Mouse (Mus musculus) neural tube, embryonic 14.5 days (tissue): Measurements from ENCODE around the gene Fat3. TPM values are rescaled to one million over a fixed set of nuclear protein-coding genes. Genes with fewer than 3 reads are reported as not detected.

Source experiments
- ATAC-seq: fragments of 200-750 bp; cut with Nextera tagmentation; 2 replicates; pipeline ENCODE4 v1.8.0; 2017; ENCODE audit warnings: low read depth, mild to moderate bottlenecking, moderate TSS enrichment, moderate library complexity
- H3K27ac ChIP-seq: fragments of 300-500 bp; sonication (generic); 2 replicates; pipeline ENCODE4 v1.5.1; 2014; ENCODE audit warnings: low read depth, mild to moderate bottlenecking, control low read depth, low read length, moderate library complexity, mixed read lengths
- H3K27me3 ChIP-seq: fragments of 300-500 bp; sonication (generic); 2 replicates; pipeline ENCODE4 v1.6.1; 2014; ENCODE audit warnings: low read length; ENCODE audit not compliant: control insufficient read depth, insufficient read depth
- H3K36me3 ChIP-seq: fragments of 300-500 bp; sonication (generic); 2 replicates; pipeline ENCODE4 v1.6.1; 2014; ENCODE audit warnings: low read length, mixed read lengths; ENCODE audit not compliant: control insufficient read depth, insufficient read depth
- H3K4me1 ChIP-seq: fragments of 300-500 bp; sonication (generic); 2 replicates; pipeline ENCODE4 v1.6.1; 2014; ENCODE audit warnings: low read length; ENCODE audit not compliant: control insufficient read depth, insufficient read depth
- H3K4me2 ChIP-seq: fragments of 300-500 bp; sonication (generic); 2 replicates; pipeline ENCODE4 v1.6.1; 2014; ENCODE audit warnings: mild to moderate bottlenecking, low read depth, low read length, control low read depth
- H3K4me3 ChIP-seq: fragments of 300-500 bp; sonication (generic); 2 replicates; pipeline ENCODE4 v1.5.1; 2014; ENCODE audit warnings: low read depth, low read length, control low read depth, mixed read lengths
- H3K9ac ChIP-seq: fragments of 300-500 bp; sonication (generic); replicated peaks from 2 replicates; pipeline ENCODE4 v1.6.1; 2014; ENCODE audit warnings: low read depth, mild to moderate bottlenecking, control low read depth, low read length, mixed read lengths
- H3K9me3 ChIP-seq: fragments of 300-500 bp; sonication (generic); 2 replicates; pipeline ENCODE4 v1.6.1; 2016; ENCODE audit warnings: low read length; ENCODE audit not compliant: control insufficient read depth
- WGBS: fragments of 180-500 bp; shearing (Covaris S2); extraction: QIAGEN DNeasy Blood & Tissue Kit; methylation state at CpG from one replicate; pipeline ENCODE4 v1.1.7; 2014; 5-methylcytosine and 5-hydroxymethylcytosine counted together
- polyA plus RNA-seq: library from polyadenylated mRNA; unstranded; fragments of >200 nt; fragmentation: Nextera tagmentation; extraction: Ambion mirVana; gene quantifications from 2 replicates; pipeline ENCODE4 v1.2.1, GENCODE M21; 2014

Gene Fat3
- polyA plus RNA-seq, 1 experiment from 2014 or later: 21.4 TPM

DNA sequence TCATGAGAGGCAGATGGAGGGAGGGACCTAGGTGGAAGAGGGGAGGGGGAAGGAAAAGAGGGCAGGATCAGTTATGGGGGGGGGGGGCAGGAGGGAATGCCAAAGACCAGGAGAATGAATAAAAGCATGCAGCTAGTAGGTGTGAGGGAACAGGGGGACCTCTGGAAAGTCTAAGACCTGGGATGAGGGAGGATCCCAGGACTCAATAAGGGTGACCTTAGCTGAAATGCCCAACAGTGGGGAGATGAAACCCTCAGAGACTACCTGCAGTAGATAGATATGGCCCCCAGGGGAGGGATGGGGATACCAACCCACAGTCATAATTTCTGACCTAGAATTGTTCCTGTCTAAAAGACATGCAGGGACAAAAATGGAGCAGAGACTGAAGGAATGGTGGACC is 620.3 kb downstream of the Fat3 start:
- no peak for ATAC-seq

DNA sequence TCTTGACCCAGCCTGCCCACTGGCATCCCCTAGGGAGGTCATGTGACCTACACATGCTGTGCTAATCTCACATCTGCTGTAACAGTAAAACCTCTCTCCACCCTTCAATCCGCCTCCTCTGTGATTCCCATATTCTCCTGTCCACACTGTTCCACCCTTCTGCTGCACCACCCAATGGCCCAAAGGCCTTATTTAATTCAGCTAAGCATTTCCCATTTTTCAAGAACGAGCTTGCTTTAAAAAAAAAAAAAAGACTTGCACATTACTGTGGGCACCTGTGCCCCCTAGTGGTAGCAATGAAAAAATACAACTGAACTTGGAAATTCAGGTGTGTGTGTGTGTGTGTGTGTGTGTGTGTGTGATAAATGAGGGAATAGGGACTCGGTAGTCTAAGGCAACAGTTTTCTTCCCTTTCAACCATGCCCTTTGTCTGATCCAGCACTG is 620.9 kb downstream of the Fat3 start:
- Histone ChIP-seq H3K27ac (no peak overlapping the region), H3K36me3 (no peaks in the 10 kb centered on the region), H3K9me3 (no peaks in the 10 kb centered on the region), H3K4me2 (no peak overlapping the region), H3K4me1 (no peaks in the 10 kb centered on the region), H3K27me3 (no peaks in the 10 kb centered on the region), H3K9ac (no peak overlapping the region), H3K4me3 (no peak overlapping the region)
- 21% methylated on average over 3 of the region's 3 CpGs for WGBS
- peak; percentile 71 for ATAC-seq

More for the DNA sequence above, 620.3 kb downstream of the Fat3 start:
- no peak overlapping the region for H3K4me2 ChIP-seq
- H3K9me3 ChIP-seq: no peaks in the 10 kb centered on the region
- H3K36me3 ChIP-seq: no peaks in the 10 kb centered on the region
- H3K9ac ChIP-seq: no peak overlapping the region
- H3K27ac ChIP-seq: no peak overlapping the region
- H3K4me1 ChIP-seq: no peaks in the 10 kb centered on the region
- H3K27me3 ChIP-seq: no peaks in the 10 kb centered on the region
- no peak overlapping the region for H3K4me3 ChIP-seq

DNA sequence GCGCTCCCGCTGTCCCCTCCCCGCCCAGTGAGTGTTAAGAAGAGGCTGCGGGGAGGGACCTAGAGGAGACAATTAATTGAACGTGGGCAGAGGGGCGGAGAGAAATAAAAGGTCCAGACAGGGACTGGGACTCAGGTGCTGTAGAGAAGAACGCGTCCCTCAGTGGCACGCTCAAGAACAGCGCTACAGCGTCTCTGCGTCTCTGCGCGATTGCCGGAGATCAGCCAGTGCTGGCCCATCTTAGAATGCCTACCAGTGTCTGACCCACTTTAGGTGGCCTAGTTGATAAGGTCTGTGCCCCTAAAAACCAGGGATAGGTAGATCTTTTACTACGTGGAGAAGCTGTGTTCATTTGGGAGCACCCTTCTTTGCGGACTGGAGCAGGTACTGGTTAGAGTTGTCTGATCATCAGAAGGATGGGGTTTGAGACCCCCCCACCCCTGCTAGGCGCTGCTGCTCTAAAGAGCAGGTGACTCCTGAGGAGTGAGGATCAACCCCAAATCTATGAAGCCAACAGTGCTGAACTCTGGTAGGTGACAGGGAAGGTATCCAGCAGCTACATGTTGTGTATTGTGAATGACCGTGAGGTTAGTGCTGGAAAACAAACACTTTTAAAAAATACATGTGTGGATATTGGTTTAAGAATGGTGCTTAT is 626.5 kb downstream of the Fat3 start, which contains the start of gene Mtnr1b:
Gene Mtnr1b (minus strand): TSS at position 51 of the 655 bp plus-strand sequence.
- no peak within 1 kb of the TSS for H3K9ac ChIP-seq
- H3K9me3 ChIP-seq: no peaks in the 10 kb centered on the region
- H3K4me2 ChIP-seq: no peak within 1 kb of the TSS
- no peak for ATAC-seq
- no peaks in the 10 kb centered on the region for H3K4me1 ChIP-seq
- no peaks in the 10 kb centered on the region for H3K36me3 ChIP-seq
- no peaks in the 10 kb centered on the region for H3K27me3 ChIP-seq
- no peak within 1 kb of the TSS for H3K27ac ChIP-seq
- WGBS: 51% methylated on average over 19 of the region's 19 CpGs
- H3K4me3 ChIP-seq: no peak within 1 kb of the TSS

DNA sequence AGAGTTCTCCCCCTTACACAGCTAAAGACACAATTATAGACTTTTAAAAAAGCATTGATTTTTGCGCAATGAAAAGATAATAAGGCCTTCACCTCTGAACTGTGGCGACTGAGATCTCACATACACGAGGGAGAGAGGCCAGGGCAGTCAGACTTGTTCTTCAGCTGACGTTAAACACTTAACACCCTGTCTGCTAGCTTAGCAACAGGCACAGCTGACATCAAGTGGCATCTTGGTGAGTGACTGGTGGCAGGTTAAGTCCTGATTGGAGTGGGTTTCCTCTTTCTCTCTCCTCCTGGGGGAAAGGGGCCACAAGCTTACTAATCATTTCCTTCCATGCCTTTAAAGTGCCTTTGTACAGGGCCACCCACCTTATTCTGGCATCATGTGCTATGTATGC is 631.1 kb downstream of the Fat3 start:
- H3K4me2 ChIP-seq: no peak overlapping the region
- no peak for ATAC-seq
- H3K27ac ChIP-seq: no peak overlapping the region
- H3K4me1 ChIP-seq: no peaks in the 10 kb centered on the region
- WGBS: 80% methylated on average over 4 of the region's 4 CpGs
- H3K36me3 ChIP-seq: no peaks in the 10 kb centered on the region
- no peak overlapping the region for H3K4me3 ChIP-seq
- H3K9ac ChIP-seq: no peak overlapping the region
- no peaks in the 10 kb centered on the region for H3K27me3 ChIP-seq
- H3K9me3 ChIP-seq: no peaks in the 10 kb centered on the region

DNA sequence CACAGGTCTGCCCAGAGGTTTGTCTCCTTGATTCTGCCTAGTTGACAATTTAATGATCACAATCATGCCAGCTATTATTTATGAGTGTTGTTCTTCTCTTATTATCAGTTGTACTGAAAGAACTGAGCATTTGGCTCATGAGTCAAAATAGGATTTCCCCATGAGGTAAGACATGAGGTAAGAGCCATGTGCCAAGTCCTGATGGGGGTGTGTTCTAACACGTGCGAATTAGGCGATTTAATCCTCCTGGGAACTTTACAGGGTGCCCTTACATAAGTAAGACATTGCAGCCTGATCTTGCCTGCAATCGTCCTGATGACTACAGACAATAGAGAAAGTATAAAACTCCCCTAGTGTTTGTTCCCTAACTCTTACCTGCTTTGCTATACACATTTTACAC is 631.6 kb downstream of the Fat3 start:
- H3K27me3 ChIP-seq: no peaks in the 10 kb centered on the region
- H3K9me3 ChIP-seq: no peaks in the 10 kb centered on the region
- no peak overlapping the region for H3K4me3 ChIP-seq
- ATAC-seq: no peak
- WGBS: 76% methylated on average over 4 of the region's 4 CpGs
- H3K36me3 ChIP-seq: no peaks in the 10 kb centered on the region
- H3K27ac ChIP-seq: no peak overlapping the region
- no peaks in the 10 kb centered on the region for H3K4me1 ChIP-seq
- no peak overlapping the region for H3K4me2 ChIP-seq
- H3K9ac ChIP-seq: no peak overlapping the region

DNA sequence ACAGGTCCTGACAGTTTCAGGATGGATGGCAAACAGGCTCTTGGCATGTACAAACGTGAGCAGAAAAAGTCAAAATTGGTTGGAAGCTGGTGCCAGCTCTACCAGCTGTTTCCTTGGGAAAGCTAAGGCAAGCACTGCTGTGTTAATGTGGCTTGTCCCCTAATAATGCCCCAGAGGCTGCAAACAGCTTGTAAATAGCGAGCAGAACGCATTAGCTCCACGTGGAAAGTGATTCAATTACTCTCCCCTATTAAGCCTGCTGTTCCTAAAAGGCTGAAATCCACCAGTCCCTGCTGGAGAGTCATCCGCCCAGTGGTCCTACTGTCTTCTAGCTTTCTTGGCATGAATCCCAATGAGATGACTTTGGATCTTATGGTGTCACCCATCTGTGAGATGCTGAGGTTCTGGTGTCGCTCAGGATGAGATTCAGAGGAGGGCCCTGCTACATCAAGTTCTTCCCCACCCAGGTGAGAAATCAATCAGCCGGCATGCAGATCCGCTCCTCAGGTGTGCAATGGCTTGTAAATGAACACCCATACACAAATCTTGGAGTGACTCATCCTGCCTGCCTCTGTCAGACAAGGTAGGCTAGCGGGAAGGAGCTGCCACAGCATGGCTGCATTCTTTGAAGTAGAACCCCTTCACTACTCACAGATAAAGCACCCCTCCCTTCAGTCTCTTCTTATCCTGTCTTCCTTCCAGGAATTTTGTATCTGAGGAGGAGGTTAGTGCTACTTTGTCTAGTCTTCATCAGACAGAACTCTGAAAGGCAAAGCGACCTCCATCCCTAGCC is 634.6 kb downstream of the Fat3 start:
- Histone ChIP-seq H3K9me3 (no peaks in the 10 kb centered on the region), H3K4me1 (no peaks in the 10 kb centered on the region), H3K4me3 (no peak overlapping the region), H3K4me2 (no peak overlapping the region), H3K27me3 (no peaks in the 10 kb centered on the region), H3K36me3 (no peaks in the 10 kb centered on the region), H3K9ac (no peak overlapping the region), H3K27ac (no peak overlapping the region)
- WGBS: 47% methylated on average over 10 of the region's 10 CpGs
- peak; percentile 91 for ATAC-seq

DNA sequence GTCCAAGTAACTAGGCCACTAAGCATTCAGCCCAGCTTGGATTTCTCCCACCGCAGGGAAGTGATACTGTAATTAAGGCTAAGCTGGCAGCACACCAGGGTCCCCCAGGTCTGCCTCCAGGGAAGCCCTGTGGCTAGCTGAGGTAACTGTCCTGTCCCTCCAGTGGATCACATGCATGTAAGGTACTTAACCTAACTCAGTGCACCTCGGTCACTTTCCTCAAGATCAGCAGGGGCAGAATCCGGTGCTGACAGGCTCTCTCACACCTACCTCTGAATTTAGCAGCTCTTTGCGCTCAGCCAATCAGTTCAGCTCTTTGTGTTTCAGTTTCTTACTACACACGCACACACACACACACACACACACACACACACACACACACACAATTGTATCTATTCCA is 639.7 kb downstream of the Fat3 start:
- 82% methylated on average over 5 of the region's 5 CpGs for WGBS
- H3K27ac ChIP-seq: no peak overlapping the region
- ATAC-seq: no peak

More for the DNA sequence above, 639.7 kb downstream of the Fat3 start:
- Histone ChIP-seq H3K4me1 (no peaks in the 10 kb centered on the region), H3K9ac (no peak overlapping the region), H3K9me3 (no peaks in the 10 kb centered on the region), H3K4me3 (no peak overlapping the region), H3K27me3 (no peaks in the 10 kb centered on the region), H3K4me2 (no peak overlapping the region), H3K36me3 (no peaks in the 10 kb centered on the region)
